Mouse (Mus musculus) testis, adult 2 months (tissue): ENCODE results near the gene Pnrc2.

ENCODE experiments used
- CTCF ChIP-seq: fragments of 200-500 bp; IDR thresholded peaks from 2 replicates; pipeline ENCODE4 v1.5.1; 2012; ENCODE audit warnings: low read depth, mild to moderate bottlenecking, inconsistent platforms, low read length, moderate library complexity; ENCODE audit not compliant: control insufficient read depth, insufficient read depth, insufficient replicate concordance
- POLR2A ChIP-seq: fragments of 200-500 bp; IDR thresholded peaks from 2 replicates; pipeline ENCODE4 v1.6.1; 2012; ENCODE audit warnings: low read depth, mild to moderate bottlenecking, inconsistent platforms, low read length, moderate library complexity; ENCODE audit not compliant: control insufficient read depth

DNA sequence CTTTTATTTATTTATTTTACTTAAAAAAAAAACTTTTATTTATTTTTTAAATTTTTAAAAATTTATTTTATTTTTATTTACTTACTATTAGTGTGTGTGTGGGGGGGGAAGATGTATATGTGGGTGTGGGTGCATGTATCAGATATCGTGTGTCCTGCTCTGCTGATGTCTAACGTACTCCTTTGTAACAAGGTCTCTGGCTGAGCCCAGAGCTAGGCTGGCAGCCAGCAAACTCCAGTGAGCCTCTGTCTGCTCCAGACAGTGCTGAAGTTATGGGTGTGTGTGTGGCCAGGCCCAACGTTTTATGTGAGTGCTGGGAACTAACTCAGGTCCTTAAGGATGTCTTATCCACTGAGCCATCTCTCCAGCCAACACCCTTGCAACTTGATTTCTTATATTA lies 38.5 kb upstream of the Pnrc2 start:
- no peak for TF ChIP-seq CTCF
- TF ChIP-seq POLR2A, result no peak
